Mouse (Mus musculus) megakaryocyte, embryonic 14.5 days (primary cell): ENCODE data around the gene Lct.

Experiments
- FLI1 ChIP-seq: IDR thresholded peaks from 2 replicates; pipeline ENCODE4 v1.6.1; 2012; ENCODE audit warnings: low read length, inconsistent platforms, mixed read lengths
- GATA1 ChIP-seq: IDR thresholded peaks from 3 replicates; pipeline ENCODE4 v1.6.1; 2012; ENCODE audit warnings: mixed read lengths, low read length, inconsistent platforms, borderline replicate concordance

GRCm38 (mm10) chr1:128359554-128360376, 31.6 kb upstream of the Lct start, which contains the start of gene Mcm6:
- no peak for TF ChIP-seq GATA1
- TF ChIP-seq FLI1 = peak; percentile 17; the same call in 1 of the 2 replicates
